Mouse (Mus musculus) retina, postnatal 7 days (tissue): ENCODE measurements at regions not wholly inside any gene's neighbourhood (a gene's known extent, or its start where the extent isn't known, plus 50 kb on each side); places are given as distances from the start of the nearest gene placed in this dataset.
A peak's percentile ranks its signal among the peaks of the same experiment; 100 is the strongest.
"Not testable (repeated sequence)": the region's sequence is repeated elsewhere in the genome, so short reads cannot be mapped to it uniquely, and the experiment has no call there.

Experiments
- DNase-seq: peaks from one replicate; pipeline ENCODE4 v3.0.0-alpha.2; 2012; ENCODE audit warnings: low read depth, low spot score

DNA sequence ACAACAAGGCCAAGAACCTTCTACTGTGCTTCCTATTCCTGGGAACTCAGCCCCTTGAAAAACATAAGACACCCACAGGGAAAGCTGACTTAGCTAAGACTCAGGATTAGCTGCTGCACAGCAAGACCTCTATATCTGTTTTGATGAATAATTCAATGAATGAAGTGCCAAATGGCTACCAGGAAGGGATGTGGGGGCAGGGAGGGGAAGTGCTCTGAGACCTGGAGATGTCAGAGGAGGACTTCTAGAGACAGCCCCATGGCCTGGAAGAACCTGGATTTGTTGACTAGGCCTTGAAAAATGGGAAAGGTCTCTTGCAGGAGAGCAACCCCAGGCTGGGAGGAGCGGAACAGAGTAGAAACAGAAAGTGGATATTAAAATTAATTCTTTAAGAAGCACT is 388.5 kb upstream of the Klhl29 start:
- DNase-seq: no peak

- no peak for DNase-seq
Measured at GRCm38 (mm10) chr12:5762306-5762927, 386.9 kb upstream of the Klhl29 start.

- no peak for DNase-seq
Measured at GRCm38 (mm10) chr12:5759485-5759884, 384.0 kb upstream of the Klhl29 start.

DNA sequence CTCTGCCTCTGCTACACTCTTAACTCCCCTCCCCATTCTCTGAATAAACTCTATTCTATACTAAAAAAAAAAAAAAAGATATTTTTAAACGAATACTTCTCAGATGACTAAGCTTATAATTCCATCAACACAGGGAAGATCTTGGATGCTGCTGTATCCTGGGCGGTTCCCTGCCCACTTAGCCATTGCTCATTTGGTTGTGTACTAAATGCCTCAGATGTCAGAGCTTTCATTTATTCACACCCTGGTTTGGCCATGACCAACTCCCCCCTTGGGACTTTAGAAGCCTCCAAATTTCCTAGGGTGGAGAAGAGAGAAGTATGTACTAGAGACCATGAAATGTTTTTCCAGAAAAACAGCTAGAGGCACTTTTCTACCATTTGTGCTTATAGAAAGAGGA is 382.3 kb upstream of the Klhl29 start:
- DNase-seq: no peak

GRCm38 (mm10) chr12:5757361-5757760 is 381.9 kb upstream of the Klhl29 start:
- no peak for DNase-seq

- no peak for DNase-seq
Measured at GRCm38 (mm10) chr12:5753831-5754230, 378.3 kb upstream of the Klhl29 start.

DNA sequence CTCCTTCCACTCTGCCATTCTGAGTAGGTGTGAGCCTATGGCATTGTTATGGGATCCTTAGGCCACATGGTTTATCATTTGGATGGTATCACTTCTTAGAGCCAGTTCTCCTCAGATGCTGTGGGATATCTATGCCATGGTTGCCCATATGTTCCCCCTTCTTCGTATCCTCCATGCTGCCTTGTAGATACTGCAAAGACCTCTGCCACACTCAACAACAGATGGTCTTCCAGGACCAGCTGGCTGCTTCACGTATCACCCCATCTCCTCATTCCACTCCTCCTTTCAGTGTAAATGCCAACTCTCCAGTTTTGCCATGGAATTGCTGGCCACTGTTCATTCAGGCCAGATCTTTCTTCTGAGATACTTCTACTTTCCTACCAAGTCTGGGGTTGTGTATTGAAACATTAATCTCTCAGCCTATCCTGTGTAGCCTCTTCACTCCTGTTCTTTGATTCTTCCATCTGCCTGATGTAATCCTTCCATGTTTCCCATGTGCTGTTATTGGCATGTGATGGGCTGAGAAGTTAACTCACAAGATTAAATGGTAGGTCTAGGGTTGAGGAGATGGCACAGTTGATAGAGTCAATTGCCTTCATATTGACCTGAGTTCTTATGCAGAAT is 368.7 kb upstream of the Klhl29 start:
- no peak for DNase-seq

- DNase-seq: no peak
Measured at GRCm38 (mm10) chr12:5736066-5736465, 360.6 kb upstream of the Klhl29 start.

GRCm38 (mm10) chr12:5734902-5735301 is 359.4 kb upstream of the Klhl29 start:
- no peak for DNase-seq

- no peak for DNase-seq
Measured at GRCm38 (mm10) chr12:5723113-5723512, 347.6 kb upstream of the Klhl29 start.

GRCm38 (mm10) chr12:5717527-5717926 is 342.0 kb upstream of the Klhl29 start:
- not testable (repeated sequence) for DNase-seq

GRCm38 (mm10) chr12:5698778-5699454 is 323.4 kb upstream of the Klhl29 start:
- DNase-seq: peak; percentile 24

DNA sequence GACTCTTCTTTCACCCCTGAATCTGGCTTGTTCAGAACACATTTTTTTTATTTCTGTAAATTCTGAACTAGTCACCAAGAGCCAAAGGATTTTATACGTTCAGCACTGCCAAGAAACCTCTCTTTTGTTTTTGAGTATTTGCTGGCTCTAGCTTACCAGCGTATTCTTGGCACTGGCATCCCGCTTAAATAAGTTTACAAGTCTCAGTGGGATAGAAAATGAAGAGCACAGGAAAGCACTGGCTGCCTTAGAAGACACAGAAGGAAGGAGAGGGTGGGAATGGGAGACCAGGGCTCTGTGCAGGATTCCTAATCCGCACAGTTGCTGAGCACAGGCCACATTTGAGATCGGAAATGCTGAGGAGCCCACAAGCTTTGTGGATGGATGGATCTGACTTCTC is 306.7 kb upstream of the Klhl29 start:
- DNase-seq: no peak

DNA sequence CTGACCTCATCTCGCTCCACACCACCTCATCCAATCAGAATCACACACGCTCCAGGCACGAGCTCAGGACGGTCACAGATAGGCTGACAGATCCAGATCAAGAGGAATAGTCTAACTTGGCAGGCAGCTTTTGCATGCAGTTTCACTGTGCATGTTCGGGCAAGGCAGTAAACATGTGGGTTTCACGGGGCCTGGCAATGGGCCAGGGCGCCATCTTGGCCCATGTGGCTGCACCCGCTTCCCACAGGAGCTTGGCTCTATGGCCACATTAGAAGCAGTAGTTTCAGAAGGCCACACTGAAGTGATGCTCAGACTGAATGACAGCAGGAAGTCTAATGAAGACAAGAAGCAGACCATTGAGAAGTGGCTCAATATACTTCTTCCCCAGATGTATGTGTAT is 302.6 kb upstream of the Klhl29 start:
- DNase-seq: not testable (repeated sequence)

DNA sequence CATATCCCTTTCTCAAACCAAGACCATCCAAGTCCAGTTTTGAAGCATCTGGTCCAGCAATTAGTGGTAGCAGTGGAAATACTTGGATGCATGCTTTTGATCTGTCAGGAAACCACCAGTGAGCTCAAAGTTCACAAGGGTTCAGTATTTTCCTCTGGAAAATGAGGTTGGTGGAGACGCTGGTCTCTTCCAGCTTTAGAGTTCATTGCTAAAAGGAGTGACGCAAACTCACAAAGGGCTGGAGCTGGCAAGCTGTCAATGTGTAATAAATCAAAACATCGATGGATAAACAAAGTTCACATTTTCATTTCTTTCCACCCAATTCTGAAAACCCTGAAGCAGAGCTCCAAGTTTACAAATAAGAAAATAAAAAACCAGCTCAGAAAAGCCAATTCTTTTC is 293.0 kb upstream of the Klhl29 start:
- no peak for DNase-seq

DNA sequence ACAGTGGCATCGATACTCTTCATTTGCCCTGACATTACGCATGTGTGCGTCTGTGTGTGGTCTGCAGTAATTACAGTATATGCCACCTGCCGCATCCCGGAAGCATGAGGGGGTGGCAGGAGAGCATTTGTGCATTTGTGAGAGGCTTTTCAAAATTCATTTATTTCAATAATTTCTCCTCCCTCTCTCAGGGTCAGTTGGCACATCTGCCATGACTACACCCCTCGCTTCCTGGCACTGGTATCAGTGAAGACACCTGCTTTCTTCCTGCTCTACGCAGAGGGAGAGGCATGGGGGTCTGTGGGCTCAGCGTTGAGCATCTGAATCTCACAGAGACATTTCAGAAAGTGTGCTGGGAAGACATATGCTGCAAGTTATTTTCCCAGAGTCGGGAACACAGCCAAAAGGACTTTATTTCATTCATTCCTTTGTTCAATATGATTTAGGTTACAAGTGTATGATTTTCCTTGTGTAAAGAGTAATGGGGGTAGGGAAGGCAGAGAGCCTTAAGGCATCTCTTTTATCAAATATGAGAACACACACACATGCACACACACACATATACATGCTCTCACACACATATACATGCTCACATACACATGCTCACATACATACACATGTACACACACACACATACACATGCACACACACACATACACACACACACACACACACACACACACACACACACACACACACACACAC is 262.2 kb upstream of the Klhl29 start:
- DNase-seq: no peak

GRCm38 (mm10) chr12:5633971-5634370 is 258.5 kb upstream of the Klhl29 start:
- DNase-seq: no peak

- no peak for DNase-seq
Measured at GRCm38 (mm10) chr12:5601084-5601654, 225.7 kb upstream of the Klhl29 start.

- no peak for DNase-seq
Measured at GRCm38 (mm10) chr12:5599426-5599825, 223.9 kb upstream of the Klhl29 start.

- no peak for DNase-seq
Measured at GRCm38 (mm10) chr12:5598961-5599360, 223.5 kb upstream of the Klhl29 start.

DNA sequence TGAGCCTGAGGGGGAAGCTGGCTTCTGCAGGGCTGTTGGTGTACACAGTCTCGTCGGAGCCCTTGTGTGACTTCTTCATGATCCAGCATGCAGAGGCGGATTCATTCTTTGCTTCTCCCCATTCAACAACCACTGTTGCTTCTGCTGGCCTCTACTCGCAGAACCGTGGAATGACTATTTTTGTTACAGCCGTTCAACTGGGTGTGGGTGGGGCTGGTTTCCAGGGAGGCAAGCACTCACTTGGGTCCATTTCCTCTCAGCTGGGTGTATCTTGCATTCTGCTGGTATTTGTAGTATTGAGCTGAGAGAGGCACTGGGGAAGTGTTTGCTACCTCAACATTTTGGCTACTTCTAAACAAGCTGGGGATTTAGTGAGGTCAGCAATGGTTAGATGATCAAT is 197.3 kb upstream of the Klhl29 start:
- DNase-seq: no peak

DNA sequence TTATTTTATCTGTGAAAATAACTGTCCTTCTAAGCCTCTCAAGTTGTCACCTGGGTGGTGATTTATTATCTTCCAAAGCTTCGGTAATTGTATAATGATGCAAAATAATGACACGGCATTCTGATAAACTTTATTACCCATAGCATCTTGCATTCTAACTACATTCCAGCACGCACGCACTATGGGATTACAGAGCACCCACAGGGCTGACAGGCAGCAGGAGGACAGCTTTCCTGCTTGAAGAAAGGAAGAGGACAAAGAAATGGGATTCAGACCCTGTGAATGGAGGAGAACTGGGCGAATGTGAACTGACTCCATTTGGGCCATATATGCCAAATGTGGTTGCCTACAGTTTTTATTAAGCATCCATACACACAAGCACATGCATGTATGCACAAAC is 193.5 kb upstream of the Klhl29 start:
- no peak for DNase-seq
